Mouse (Mus musculus) ovary, adult 18-20 months (tissue): ENCODE results near the gene Tmprss6.

ENCODE experiments used
- DNase-seq: peaks from one replicate; pipeline ENCODE4 v3.0.0; 2022; ENCODE audit warnings: low spot score, mixed read lengths

Tmprss6 gene

GRCm38 (mm10) chr15:78447746-78448535 is 20.5 kb downstream of the Tmprss6 start:
- DNase-seq = peak; percentile 83

- no peak for DNase-seq
Measured at GRCm38 (mm10) chr15:78447121-78447520, 21.3 kb downstream of the Tmprss6 start.

DNA sequence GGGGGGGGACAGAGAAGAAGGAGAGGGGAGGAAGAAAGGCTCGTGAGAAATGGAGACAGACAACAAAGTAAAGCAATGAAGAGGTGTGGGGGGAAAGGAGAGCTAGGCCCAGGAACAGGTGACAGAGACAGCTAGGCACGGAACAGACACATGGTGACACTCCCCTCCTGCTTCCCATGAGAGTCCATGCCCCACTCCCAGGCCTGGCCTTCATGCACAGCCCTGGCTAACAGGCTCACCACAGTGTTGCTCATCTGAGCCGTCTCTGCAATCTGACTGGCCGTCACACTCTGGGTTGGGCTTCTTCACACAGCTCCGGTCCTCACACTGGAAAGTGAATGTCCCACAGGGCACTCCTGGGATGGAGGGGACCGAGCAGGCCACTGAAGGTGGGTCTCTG is 24.6 kb downstream of the Tmprss6 start:
- DNase-seq = no peak

DNA sequence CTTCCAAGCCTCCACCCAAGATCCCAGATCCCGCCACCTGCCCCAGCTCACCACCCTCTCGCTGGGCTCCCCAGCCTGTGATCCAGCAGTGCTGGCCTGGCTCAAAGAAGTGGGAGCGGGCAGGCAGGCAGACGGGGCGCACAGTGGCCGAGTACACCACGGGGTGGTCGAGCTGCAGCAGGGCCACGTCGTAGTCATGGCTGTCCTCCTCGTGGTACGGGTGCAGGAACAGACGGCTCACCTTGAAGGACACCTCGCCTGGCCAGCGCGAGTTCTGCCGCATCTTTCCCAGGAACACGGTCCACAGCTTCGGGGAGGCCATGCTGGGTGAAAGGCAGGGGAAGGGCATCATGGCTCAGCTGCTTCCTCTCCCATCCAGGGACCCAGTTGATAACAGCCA is 26.2 kb downstream of the Tmprss6 start:
- DNase-seq = no peak

DNA sequence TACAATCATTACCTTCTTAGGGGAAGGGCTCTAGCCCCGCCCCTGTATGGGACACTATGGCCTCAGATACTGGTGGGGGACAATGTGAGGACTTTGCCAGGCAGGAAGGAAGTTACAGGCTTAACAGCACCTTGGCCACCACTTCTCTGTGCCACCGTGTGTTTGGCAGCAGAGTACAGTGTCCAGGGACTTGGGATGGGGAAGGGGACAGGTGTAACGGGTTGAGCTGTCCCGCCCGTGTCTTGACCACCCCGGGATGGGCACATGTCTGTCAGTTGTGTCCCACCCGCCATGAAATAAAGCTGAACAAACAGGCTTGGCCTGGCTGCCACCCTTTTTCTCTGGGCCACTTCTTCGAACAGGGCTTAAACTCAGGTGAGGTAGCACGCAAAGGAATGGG is 29.5 kb downstream of the Tmprss6 start:
- no peak for DNase-seq

DNA sequence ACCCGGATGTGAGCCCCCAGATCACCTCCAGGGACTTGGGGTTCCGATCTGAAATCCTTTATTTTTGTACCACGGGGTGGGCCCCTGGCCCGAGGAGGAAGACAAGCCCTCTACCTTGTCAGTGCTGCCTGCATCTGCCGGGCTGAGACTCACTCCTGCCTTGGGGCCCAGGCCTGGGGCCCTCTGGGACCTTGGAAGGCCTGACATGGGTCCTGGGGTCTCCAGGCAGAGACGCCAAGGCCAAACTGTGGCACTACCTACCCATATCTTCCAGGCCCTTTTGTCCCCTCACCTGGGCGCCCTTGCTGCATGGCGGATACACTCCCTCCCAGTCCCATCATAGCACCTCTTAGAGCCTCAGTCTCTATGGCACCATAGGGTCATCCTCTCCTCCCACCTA is 29.9 kb downstream of the Tmprss6 start:
- no peak for DNase-seq

DNA sequence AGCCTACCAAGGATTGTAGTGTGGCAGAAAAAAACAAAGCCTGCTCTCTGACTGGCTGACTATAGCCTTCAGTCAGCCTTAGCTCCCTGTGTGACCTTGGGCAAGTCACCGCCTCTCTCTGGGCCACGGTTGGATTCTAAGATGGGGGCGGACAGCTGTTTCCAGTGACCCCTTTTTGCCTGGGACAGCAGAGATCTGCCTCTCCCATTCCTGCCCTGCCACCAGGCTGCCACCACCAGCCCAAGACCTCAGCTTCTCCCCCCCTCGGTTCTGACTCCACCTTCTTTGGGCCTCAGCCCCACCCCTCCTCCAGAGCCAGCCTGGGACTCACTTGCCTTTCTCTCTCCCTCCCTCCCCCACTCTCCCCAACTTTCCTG is 30.4 kb downstream of the Tmprss6 start:
- peak; percentile 74 for DNase-seq

DNA sequence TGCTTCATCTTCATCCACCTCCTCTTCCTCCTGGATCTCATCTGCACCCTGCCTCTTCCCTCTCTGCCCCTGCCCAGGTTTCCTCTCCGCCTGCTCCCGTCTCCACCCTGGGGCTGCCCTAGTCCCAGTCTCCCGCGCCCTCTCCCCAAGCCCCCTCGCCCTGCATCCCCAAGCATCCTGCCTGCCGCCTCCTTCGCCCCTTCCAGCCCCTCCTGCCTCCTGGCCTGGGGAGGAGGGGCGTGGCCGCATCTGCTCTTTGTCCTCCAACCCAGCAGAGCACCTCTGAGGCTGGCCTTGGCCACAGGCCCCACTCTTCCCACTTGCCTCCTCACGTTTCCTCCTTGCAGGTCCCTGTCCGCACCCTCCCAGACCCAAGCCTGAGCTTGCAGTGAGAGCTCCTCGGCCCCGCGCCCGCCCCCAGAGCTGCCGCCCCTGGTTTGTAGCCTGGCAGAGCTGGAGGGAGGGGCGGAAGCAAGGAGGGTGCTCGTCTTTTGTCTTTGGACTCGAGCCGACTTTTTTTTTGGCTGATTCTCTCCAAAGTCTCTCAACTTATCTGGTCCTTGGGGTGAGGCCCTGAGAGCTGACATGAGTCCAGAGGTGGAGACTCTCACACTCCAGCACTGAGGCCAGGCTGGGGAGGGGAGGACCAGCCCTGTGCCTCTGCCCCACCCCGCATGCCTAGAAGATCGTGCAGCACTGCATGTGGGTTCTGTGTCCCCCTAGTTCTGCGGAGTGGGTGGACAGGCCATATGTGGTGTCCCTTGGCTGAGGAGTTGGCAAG is 31.0 kb downstream of the Tmprss6 start:
- DNase-seq = peak; percentile 85

- DNase-seq = peak; percentile 90
Measured at GRCm38 (mm10) chr15:78436380-78437192, 31.8 kb downstream of the Tmprss6 start.

GRCm38 (mm10) chr15:78435681-78436080 is 32.8 kb downstream of the Tmprss6 start:
- DNase-seq = no peak

DNA sequence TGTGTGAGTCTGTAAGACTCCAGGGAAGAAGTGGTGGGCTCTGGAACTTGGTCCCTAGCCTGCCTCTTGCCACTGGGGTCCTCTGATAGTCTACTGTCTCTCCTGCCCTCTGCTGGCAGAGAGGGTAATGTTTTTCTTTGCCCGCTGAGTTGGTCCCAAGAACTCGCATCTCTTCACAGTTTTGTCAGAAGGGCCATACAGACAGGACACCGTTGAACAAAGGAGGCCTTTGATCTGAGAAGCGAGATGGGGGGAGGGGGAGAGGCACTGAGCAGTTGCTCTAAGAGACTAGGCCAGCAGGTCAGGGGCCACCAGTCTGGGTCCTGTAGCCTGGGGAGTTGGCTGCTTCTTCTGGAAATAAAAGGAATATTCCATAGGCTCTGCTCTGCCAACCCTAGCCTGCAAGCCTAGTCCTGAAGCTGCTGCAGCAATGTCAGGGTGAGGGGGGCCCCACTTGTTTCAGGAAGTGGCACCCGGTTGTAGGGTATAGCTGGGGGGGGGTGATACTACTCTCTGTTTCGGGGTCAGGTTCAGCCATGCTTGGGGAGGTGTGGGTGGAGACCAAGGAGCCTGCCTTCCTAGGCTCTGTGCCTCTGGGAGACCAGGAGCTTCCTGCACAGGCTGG is 33.4 kb downstream of the Tmprss6 start:
- DNase-seq = no peak

GRCm38 (mm10) chr15:78431541-78432121 is 36.8 kb downstream of the Tmprss6 start:
- no peak for DNase-seq

- DNase-seq = no peak
Measured at GRCm38 (mm10) chr15:78430874-78431273, 37.6 kb downstream of the Tmprss6 start.

- no peak for DNase-seq
Measured at GRCm38 (mm10) chr15:78429871-78430622, 38.4 kb downstream of the Tmprss6 start.

DNA sequence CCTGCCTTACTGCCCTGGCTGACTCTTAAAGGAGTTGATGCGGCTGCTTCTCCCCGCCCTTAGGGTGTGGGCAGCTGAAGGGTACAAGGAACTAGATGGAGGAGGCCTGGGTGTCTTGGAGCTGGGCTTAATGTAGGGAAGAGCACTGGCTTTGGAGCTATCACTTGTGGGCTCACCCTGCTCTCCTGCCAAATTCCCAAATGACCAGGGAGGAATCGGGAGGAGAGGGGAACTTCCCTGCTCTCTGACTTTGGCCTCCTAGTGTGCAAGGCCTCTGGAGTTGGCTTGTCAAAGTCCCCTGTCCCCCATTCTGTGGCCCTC is 39.3 kb downstream of the Tmprss6 start:
- DNase-seq = no peak

DNA sequence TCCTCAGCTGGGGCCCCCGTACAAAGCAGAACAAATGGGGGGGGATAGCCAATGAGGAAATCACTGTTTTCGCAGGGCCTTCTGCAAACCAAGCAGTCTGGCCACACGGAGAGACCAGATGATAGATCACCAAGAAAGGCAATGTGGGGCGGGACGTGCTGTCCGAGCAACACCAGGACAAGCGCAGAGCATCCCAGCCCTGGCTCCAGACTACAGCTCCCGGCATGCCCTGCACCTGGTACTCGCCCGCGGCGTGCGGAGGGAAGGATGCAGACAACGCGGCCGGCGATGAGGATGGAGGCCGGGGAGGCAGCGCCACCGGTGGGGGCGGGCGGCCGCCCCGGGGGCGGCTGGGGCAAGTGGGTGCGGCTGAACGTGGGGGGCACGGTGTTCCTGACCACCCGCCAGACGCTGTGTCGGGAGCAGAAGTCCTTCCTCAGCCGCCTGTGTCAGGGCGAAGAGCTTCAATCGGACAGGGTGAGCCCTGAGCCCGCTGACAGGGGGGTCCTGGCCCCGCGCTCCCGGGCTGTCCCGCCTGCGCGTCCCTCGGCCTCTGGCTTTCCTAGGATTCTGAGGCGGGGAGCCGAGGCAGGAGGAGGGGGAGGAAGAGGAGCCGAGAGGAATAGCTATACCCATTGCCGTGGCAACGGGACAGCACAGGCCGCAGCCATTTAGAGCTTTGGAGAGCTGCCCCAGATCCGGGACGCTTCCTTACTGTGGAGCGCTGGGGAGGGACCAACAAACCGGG is 39.9 kb downstream of the Tmprss6 start, which contains the start of gene Kctd17:
TSS of gene Kctd17 (plus strand) at position 174 of the 748 bp plus-strand sequence.
- peak; percentile 69 for DNase-seq

- DNase-seq = no peak
Measured at GRCm38 (mm10) chr15:78425230-78425629, 43.2 kb downstream of the Tmprss6 start.

DNA sequence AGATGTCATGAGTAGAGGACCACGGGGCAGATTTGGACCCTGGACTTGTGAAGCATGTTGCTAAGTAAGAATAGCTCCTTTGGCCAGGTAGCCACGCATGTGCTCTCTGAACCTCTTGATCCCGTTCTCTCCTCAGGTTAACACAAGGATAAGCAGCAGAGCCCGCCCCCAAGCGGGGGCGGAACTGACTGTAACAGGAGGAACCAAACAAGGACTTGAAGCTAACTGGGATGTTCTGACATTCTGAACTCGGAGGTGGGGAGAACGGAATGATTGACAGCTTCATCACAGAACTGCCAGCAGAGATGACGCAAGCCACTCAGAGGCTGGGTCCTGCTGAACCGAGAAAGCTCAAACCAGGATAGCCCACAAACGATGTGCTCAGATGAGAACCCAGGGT is 43.9 kb downstream of the Tmprss6 start:
- DNase-seq = no peak

GRCm38 (mm10) chr15:78422046-78422956 is 46.1 kb downstream of the Tmprss6 start:
- DNase-seq = no peak
